Mouse (Mus musculus) embryo, embryonic 11 days (tissue): ENCODE results near the gene Kpna6.

Experiments
- DNase-seq: peaks from one replicate; pipeline ENCODE4 v3.0.0-alpha.2; 2015

Gene Kpna6

GRCm38 (mm10) chr4:129616631-129617030 lies 55.9 kb downstream of the Kpna6 start:
- DNase-seq = no peak

DNA sequence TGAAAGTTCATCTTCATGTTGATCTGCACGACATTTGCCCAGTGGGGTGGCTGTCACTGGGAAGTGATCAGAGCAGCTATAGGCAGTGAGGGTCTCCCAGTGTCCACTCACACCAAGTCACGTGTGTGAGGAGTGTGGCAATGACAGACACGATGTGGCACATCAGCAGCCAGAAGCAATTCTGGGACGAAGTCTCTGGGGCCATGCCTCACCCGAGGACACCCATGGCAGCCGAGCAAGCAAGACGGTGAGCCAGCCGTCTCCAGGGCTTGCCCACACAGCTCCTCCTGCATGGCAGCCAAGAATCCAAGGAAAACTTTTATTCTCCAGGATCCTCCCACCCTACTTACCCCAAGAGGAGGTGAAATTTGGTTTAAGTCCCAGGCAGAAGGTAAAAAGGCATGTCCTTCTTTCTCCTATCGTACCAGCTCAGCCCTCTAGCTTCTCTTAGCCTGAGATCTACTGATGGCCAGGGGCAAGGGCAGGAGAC lies 56.7 kb downstream of the Kpna6 start:
- DNase-seq = no peak

GRCm38 (mm10) chr4:129614093-129614492 lies 58.5 kb downstream of the Kpna6 start, which contains the start of gene Dcdc2b:
Gene Dcdc2b, minus strand, starts transcription at chr4:129614257.
- DNase-seq = no peak

GRCm38 (mm10) chr4:129610472-129610871 lies 62.1 kb downstream of the Kpna6 start:
- DNase-seq = no peak

DNA sequence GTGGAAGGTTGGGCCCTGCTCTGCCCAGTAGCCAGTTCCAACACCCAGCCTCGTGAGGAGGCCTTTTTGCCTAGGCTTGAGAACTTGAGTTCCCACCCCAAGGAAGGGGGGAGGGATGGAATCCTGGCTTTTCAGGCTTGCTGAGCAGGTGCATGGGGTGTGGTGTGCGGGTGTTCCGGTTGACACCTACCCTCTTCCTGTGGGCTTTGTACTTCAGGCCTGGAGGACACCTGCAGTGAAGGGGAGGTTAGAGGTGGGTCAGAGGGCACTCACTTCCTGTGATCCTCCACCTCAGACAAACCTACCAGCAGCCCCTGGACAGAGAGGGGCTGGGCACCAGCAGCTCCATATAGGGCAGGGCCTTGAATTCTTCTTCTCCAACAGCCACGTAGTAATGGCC lies 62.5 kb downstream of the Kpna6 start:
- no peak for DNase-seq

GRCm38 (mm10) chr4:129609139-129609631 lies 63.4 kb downstream of the Kpna6 start:
- DNase-seq = no peak

DNA sequence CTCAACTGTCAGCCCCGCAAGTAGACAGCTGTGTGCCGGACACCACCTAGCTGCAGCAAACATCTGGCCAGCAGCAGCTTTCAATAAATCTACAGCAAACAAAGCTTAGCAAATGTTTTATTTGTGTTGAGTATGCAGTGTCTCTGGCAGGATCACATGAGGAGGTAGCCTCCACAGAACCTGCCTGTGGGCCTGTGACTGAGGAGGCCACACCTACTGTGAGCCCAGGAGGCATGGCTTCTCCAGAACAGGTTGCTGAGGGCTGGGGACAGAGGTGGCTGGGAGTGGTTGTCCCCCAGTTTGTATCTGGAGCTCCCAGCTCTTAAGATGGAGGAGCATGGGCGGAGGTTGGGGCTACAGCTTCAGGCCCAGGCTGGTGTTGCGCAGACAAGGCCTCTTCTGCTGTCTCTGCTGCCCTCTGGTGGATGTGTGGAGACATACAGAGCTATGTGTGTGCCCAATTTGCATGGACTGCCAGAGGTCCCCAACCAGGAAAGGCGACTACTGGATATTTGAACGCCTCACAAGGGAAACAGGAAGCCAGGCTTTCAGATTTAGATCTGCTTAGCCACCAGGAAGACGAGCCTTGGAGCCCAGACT lies 64.0 kb downstream of the Kpna6 start:
- DNase-seq = peak; percentile 90

DNA sequence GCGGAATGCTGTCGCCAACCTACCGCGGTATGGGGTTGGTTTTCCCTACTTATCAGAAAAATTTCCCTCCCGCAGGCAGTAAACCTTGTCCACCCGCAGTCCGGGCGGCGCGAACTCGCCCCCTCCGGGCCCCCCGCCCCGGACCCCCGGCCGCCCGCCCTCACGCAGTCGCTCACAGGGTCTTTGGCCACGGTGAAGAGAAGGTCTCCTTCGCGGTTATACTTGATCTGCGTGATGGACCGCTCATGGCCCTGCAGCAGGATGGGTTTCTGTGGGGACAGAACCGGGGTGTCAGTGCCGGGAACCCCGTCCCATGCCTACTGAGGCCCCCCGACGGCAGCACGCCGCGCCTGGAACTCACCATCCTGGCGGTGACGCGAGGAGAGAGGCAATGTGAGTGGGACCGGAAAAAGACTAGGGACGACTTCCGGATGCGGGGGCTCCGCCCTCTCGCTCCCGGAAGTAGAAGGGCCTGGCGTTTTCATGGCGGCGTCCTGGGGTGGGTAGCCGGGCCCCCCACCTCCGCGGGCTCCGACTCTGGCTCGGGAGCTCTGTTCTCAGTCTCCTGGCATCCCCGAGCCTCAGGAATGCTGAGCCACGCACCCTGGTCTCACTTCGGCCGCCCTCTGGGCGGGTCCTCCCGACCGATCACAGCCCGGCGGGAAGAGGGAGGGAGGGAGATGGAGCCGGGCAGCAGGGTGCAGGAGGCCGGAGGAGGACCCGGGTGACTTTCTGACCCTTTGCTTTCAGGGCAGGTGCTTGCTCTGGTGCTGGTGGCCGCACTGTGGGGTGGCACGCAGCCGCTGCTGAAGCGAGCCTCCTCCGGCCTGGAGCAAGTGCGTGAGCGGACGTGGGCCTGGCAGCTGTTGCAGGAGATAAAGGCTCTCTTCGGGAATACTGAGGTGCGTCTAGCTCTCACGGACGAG lies 72.1 kb downstream of the Kpna6 start, which contains the start of the genes Eif3i and Tmem234:
Gene Eif3i, minus strand, starts transcription at position 416 of the 926 bp plus-strand sequence.
Gene Tmem234, plus strand, starts transcription at position 436 of the 926 bp plus-strand sequence.
- DNase-seq = peak; percentile 92
